Mouse (Mus musculus): ENCODE results near the gene Rnf215. TPM values are rescaled to one million over a fixed set of nuclear protein-coding genes. Genes with fewer than 3 reads are reported as not detected.

The Rnf215 gene
- polyA plus RNA-seq, 2 experiments, result 4.3 to 5.1 TPM

DNA sequence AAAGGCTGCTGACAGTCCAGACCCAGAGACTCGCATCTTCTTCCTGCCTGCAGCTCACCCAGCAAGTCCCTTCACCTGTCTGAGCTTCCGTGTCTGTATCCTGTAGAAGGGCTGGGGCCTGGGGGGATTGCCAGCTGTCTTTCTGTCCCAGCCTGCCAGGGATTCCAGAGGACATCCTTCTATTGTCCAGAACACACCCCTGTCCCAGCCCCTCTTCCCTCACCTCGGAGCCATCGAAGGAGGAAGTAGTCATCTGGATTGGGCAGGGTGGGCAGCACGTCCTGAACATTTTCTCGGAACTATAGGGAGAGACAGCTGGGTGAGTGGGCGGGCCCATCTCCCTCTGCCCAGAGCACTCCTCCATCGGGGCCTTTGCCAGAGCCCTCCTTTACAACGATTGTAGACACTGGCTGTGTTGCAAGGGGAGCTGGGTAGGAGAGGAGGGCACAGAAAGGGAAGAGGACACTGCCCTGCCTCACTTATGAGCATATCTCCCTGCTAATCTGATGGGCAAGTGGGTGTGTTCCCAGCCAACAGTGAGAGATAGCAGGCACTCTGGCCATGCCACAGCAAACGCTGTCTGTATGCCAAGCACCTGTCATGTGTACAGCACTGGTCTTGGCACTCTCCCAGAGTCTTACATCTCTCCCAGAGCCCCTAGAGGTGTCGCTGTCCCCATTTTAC is 18.4 kb upstream of the Rnf215 start:
- ATAC-seq (ENCODE audit: insufficient read depth), result peak; percentile 52
- Histone ChIP-seq H3K27ac (no peak overlapping the region), H3K4me1 (replicated peaks; ENCODE audit: control insufficient read depth in 2 of 2, insufficient read depth in 2 of 2, low read length in 1 of 2) (peaks cover 12 to 27% of the 10 kb centered on the region in 2 experiments), H3K4me2 (ENCODE audit: low read depth) (peak overlapping the region; percentile 81), H3K4me3 (ENCODE audit: insufficient read depth in 1 of 2, low read depth in 2 of 2, low read length in 2 of 2) (peak overlapping the region; percentile 0 to 65; a peak in 3 of 4 replicates), H3K9me3 (ENCODE audit: control insufficient read depth, low read length) (no peaks in the 10 kb centered on the region), H3K9ac (replicated peaks) (peak overlapping the region; percentile 7; the same call in 1 of the 2 replicates), H3K27me3 (ENCODE audit: control insufficient read depth, insufficient read depth, low read length) (peaks cover 32% of the 10 kb centered on the region), H3K36me3 (replicated peaks; ENCODE audit: control insufficient read depth, insufficient read depth, low read depth) (no peaks in the 10 kb centered on the region)
- 27% methylated on average over 11 of the region's 11 CpGs for WGBS (ENCODE audit: insufficient replicate concordance)
- TF ChIP-seq EP300 (IDR thresholded peaks at IDR 0.05; ENCODE audit: low read depth) (no peak), CTCF (IDR thresholded peaks at IDR 0.05; ENCODE audit: low read depth) (no peak)
- DNase-seq (ENCODE audit: low read depth in 3 of 3, low spot score in 3 of 3), result no peak

DNA sequence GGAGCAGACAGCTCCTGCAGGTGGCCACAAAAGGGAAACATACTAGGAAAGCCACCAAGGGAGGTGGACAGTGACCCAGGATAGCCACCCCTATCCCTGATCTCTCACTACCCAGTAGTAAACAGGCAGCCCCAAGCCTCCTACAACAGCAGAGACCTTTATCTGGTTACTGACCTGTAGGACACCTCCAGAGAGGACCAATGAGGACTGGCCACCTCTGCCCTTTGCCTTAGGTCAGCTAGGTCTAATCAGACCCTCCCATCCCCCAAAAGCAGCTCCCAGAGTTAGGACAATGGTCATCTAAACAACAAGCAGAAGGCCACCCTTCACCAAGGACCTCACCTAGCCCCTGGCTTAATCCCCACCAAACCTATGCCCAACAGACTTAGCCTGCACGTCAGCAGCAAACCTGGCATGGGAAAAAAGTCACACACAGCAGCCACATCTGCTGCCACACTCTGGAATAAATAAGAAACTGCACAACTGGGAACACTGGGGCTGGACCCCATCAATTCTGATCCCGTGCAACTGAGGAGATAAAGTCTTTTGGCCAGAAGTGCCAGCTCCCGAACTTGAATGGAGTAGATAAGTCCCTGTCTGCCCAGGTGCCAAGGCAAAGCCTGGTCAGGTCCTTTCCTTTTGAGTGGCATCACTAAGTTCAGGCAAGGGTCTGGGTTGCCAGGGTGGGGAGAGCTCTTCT is 17.5 kb upstream of the Rnf215 start:
- TF ChIP-seq CTCF (IDR thresholded peaks at IDR 0.05; ENCODE audit: low read depth), result peak; percentile 30; the same call in 1 of the 2 replicates
- TF ChIP-seq EP300 (IDR thresholded peaks at IDR 0.05; ENCODE audit: low read depth), result no peak
- ATAC-seq (ENCODE audit: insufficient read depth), result peak; percentile 42
- no peaks in the 10 kb centered on the region for H3K9me3 ChIP-seq (ENCODE audit: control insufficient read depth, low read length)
- no peak for DNase-seq (ENCODE audit: low read depth in 3 of 3, low spot score in 3 of 3)
- H3K36me3 ChIP-seq (replicated peaks; ENCODE audit: control insufficient read depth, insufficient read depth, low read depth), result no peaks in the 10 kb centered on the region
- WGBS (ENCODE audit: insufficient replicate concordance), result 8% methylated on average over 3 of the region's 3 CpGs
- peaks cover 12 to 29% of the 10 kb centered on the region in 2 experiments for H3K4me1 ChIP-seq (replicated peaks; ENCODE audit: control insufficient read depth in 2 of 2, insufficient read depth in 2 of 2, low read length in 1 of 2)
- no peak overlapping the region for H3K27ac ChIP-seq
- peak overlapping the region; percentile 81 for H3K4me2 ChIP-seq (ENCODE audit: low read depth)
- peak overlapping the region; percentile 63; the same call in 1 of the 2 replicates for H3K9ac ChIP-seq (replicated peaks)
- H3K4me3 ChIP-seq (ENCODE audit: insufficient read depth in 1 of 2, low read depth in 2 of 2, low read length in 2 of 2), result peak overlapping the region; percentile 43 to 65
- H3K27me3 ChIP-seq (ENCODE audit: control insufficient read depth, insufficient read depth, low read length), result peaks cover 32% of the 10 kb centered on the region

DNA sequence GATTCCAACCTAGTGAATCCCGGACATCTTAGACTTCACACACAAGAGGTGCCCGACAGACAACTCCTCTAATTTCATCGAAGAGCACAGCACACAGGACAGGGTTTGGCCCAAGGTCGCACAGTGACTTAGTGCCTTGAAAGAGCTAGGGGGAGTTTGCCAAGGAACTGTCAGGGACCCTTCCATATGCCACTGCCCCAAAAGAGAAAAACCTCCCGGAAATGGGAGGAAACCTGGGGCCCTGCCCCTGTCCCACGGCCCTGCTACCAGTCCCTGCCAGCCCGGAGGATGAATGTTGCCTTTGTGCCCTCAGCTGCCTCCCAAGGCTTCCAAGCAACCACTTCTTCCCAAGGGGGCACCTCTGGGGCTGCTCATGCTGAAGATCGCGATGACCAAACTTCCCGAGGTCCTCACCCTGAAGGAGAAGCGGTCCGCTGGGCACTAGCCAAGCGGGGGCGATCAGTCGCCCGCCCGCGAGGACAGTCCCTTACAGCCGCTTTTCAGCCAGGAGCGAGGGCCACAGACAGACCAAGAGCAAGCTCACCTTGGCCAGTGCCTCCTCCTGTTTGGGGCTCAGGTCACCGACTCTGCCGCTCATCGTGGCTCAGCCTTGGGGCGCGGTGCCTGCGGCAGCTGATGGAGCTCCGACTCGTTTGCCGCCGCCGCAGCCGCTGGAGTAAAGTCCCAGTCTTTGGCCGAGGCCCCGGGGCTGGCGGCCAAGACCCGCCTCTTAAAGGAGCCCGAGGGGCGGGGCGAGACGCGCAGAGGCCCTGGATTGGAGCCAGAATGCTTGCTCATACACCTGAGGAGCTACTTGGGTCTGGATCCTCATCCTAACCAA is 16.7 kb upstream of the Rnf215 start:
- ATAC-seq (ENCODE audit: insufficient read depth), result peak; percentile 55
- H3K27ac ChIP-seq, result no peak overlapping the region
- WGBS (ENCODE audit: insufficient replicate concordance), result 3% methylated on average over 41 of the region's 41 CpGs

DNA sequence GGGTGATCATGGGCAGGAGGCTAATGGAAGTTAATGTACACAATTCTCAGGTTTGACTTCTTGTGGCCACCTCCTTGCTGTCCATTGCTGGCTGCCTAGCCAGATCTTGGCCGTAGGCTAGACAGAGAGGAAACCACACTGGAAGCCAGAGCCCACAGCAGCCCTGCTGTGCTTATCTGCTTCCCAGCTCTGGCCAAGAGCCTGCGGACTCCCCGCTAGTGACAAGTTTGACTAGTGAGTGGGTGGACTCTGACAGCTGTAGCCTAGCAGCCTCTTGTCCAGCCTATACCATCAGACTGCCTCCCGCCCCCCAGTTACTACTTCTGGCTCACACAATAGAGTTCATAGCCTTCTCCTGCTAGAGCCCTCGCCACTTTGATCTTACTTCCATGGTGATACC is 15.4 kb upstream of the Rnf215 start:
- DNase-seq (ENCODE audit: low read depth in 3 of 3, low spot score in 3 of 3) (no peak), ATAC-seq (ENCODE audit: insufficient read depth) (no peak)
- Histone ChIP-seq H3K36me3 (replicated peaks; ENCODE audit: control insufficient read depth, insufficient read depth, low read depth) (no peaks in the 10 kb centered on the region), H3K9ac (replicated peaks) (no peak overlapping the region), H3K27ac (no peak overlapping the region), H3K4me3 (ENCODE audit: insufficient read depth in 1 of 2, low read depth in 2 of 2, low read length in 2 of 2) (no peak overlapping the region), H3K4me1 (replicated peaks; ENCODE audit: control insufficient read depth in 2 of 2, insufficient read depth in 2 of 2, low read length in 1 of 2) (peaks cover 16 to 40% of the 10 kb centered on the region in 2 experiments), H3K27me3 (ENCODE audit: control insufficient read depth, insufficient read depth, low read length) (peaks cover 32% of the 10 kb centered on the region), H3K4me2 (ENCODE audit: low read depth) (no peak overlapping the region), H3K9me3 (ENCODE audit: control insufficient read depth, low read length) (no peaks in the 10 kb centered on the region)
- WGBS (ENCODE audit: insufficient replicate concordance), result 8% methylated on average over 5 of the region's 5 CpGs
- no peak for TF ChIP-seq EP300 (IDR thresholded peaks at IDR 0.05; ENCODE audit: low read depth)
- TF ChIP-seq CTCF (IDR thresholded peaks at IDR 0.05; ENCODE audit: low read depth), result no peak

More for the DNA sequence above, 16.7 kb upstream of the Rnf215 start:
- Histone ChIP-seq H3K4me1 (replicated peaks; ENCODE audit: control insufficient read depth in 2 of 2, insufficient read depth in 2 of 2, low read length in 1 of 2) (peaks cover 16 to 37% of the 10 kb centered on the region in 2 experiments), H3K4me3 (ENCODE audit: insufficient read depth in 1 of 2, low read depth in 2 of 2, low read length in 2 of 2) (peak overlapping the region; percentile 43 to 65), H3K27me3 (ENCODE audit: control insufficient read depth, insufficient read depth, low read length) (peaks cover 32% of the 10 kb centered on the region), H3K9me3 (ENCODE audit: control insufficient read depth, low read length) (no peaks in the 10 kb centered on the region), H3K4me2 (ENCODE audit: low read depth) (peak overlapping the region; percentile 81), H3K36me3 (replicated peaks; ENCODE audit: control insufficient read depth, insufficient read depth, low read depth) (no peaks in the 10 kb centered on the region), H3K9ac (replicated peaks) (peak overlapping the region; percentile 63)
- TF ChIP-seq CTCF (IDR thresholded peaks at IDR 0.05; ENCODE audit: low read depth) (no peak), EP300 (IDR thresholded peaks at IDR 0.05; ENCODE audit: low read depth) (no peak)
- no peak for DNase-seq (ENCODE audit: low read depth in 3 of 3, low spot score in 3 of 3)
